Mouse (Mus musculus) heart, embryonic 10.5 days (tissue): ENCODE results near the gene Man2a2. TPM values are rescaled to one million over a fixed set of nuclear protein-coding genes. Genes with fewer than 3 reads are reported as not detected.
A peak's percentile ranks its signal among the peaks of the same experiment; 100 is the strongest.

Experiments
- DNase-seq: peaks from one replicate; pipeline ENCODE4 v3.0.0-alpha.2; 2017; ENCODE audit warnings: low spot score
- H3K27ac ChIP-seq: fragments of 300-500 bp; sonication (generic); 2 replicates; pipeline ENCODE4 v1.5.1; 2016; ENCODE audit warnings: mild to moderate bottlenecking
- H3K27me3 ChIP-seq: fragments of 300-500 bp; sonication (generic); 2 replicates; pipeline ENCODE4 v1.6.1; 2016; ENCODE audit warnings: mild to moderate bottlenecking; ENCODE audit not compliant: poor library complexity, insufficient read depth, severe bottlenecking
- H3K36me3 ChIP-seq: fragments of 300-500 bp; sonication (generic); 2 replicates; pipeline ENCODE4 v1.6.1; 2016; ENCODE audit warnings: mild to moderate bottlenecking, moderate library complexity
- H3K4me1 ChIP-seq: fragments of 300-500 bp; sonication (generic); 2 replicates; pipeline ENCODE4 v1.6.1; 2016; ENCODE audit warnings: mild to moderate bottlenecking
- H3K4me3 ChIP-seq: fragments of 300-500 bp; sonication (generic); 2 replicates; pipeline ENCODE4 v1.5.1; 2016; ENCODE audit warnings: mild to moderate bottlenecking, moderate library complexity
- H3K9me3 ChIP-seq: fragments of 300-500 bp; sonication (generic); 2 replicates; pipeline ENCODE4 v1.6.1; 2016; ENCODE audit warnings: mild to moderate bottlenecking, moderate library complexity
- WGBS: fragments of 180-500 bp; shearing (Covaris S2); methylation state at CpG from one replicate; pipeline ENCODE4 v1.1.7; 2016; 5-methylcytosine and 5-hydroxymethylcytosine counted together
- polyA plus RNA-seq: library from polyadenylated mRNA; unstranded; fragments of >200 nt; fragmentation: Nextera tagmentation; extraction: Ambion mirVana; gene quantifications from 2 replicates; pipeline ENCODE4 v1.2.1, GENCODE M21; 2016

Gene Man2a2
- polyA plus RNA-seq: 20.0 and 20.9 TPM in 2 replicates

DNA sequence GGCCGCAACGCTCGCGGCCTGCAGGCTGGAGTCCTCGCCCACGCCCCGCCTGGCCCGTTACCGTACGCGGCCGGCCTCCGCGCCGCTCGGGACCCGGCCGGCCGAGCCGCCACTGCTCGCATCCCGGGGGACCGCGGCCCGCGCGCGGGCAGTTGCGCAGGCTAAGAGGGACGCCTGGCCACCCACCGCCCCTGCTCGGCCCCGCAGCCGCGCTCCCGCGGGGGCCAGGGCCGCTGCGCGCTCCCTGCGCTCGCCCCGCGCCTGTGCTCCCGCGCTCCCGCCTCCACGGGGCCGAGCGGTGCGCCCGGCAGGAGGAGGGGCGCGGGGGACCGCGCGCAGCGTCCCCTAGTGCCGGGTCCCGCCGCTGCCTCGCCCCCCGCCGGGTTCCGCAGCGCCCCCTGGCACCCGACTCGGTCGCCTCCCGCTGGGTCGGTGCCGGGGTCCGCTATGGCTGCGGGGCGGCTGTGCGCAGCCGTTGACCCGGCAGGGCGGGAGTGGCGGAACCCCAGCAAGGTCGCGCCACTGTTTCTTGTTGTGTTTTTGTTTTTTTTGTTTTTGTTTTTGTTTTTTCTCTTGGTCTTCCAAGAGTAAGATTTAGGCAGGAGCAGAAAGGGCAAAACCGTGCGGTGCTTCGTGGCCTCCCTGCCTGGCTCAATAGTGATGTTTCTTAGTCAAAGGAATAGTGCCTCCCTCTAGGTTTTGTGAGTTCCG lies at the start of gene Man2a2:
Gene Man2a2, minus strand, starts transcription at position 335 of the 711 bp plus-strand sequence.
- H3K27ac ChIP-seq: peak within 1 kb of the TSS; percentile 95
- WGBS: under 1% methylated on average over 80 of the region's 86 CpGs
- peak within 1 kb of the TSS; percentile 96 for H3K4me3 ChIP-seq
- H3K27me3 ChIP-seq: 0 out of 2 replicates have a peak, but pooled peaks cover 4% of the 10 kb centered on the region
- H3K36me3 ChIP-seq: peaks cover 25% of the 10 kb centered on the region
- no peak for DNase-seq
- peaks cover 28% of the 10 kb centered on the region for H3K4me1 ChIP-seq
- H3K9me3 ChIP-seq: no peaks in the 10 kb centered on the region

- Histone ChIP-seq H3K4me1 (peaks cover 23% of the 10 kb centered on the region), H3K36me3 (no peaks in the 10 kb centered on the region), H3K27ac (no peak overlapping the region), H3K4me3 (no peak overlapping the region), H3K27me3 (no peaks in the 10 kb centered on the region), H3K9me3 (no peaks in the 10 kb centered on the region)
- no peak for DNase-seq
- 85% methylated on average over 4 of the region's 4 CpGs for WGBS
Observed at GRCm38 (mm10) chr7:80420586-80420985, 49.4 kb upstream of the Man2a2 start.

DNA sequence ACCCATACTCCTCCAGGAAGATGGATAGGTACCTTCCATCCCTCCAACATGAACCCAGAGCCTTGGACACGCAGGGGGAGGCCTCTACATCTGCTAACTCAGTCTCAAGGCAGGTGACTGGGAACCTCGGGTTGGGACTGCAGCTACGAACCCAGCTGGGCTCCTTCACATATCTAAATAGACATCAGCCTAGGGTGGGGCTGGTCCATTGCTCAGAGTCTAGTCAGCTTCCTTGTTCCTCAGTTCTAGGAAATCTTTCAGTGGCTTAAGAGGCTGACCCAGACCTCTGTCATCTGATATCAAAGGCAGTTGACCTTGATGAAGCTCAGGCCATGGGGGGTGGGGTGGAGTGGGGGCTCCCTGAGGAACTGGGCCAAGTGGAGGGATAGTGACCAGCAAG lies 48.1 kb upstream of the Man2a2 start:
- WGBS: 53% methylated on average over 3 of the region's 3 CpGs
- no peak for DNase-seq
- no peak overlapping the region for H3K4me3 ChIP-seq
- peaks cover 25% of the 10 kb centered on the region for H3K4me1 ChIP-seq
- H3K9me3 ChIP-seq: no peaks in the 10 kb centered on the region
- no peaks in the 10 kb centered on the region for H3K27me3 ChIP-seq
- no peaks in the 10 kb centered on the region for H3K36me3 ChIP-seq
- no peak overlapping the region for H3K27ac ChIP-seq

DNA sequence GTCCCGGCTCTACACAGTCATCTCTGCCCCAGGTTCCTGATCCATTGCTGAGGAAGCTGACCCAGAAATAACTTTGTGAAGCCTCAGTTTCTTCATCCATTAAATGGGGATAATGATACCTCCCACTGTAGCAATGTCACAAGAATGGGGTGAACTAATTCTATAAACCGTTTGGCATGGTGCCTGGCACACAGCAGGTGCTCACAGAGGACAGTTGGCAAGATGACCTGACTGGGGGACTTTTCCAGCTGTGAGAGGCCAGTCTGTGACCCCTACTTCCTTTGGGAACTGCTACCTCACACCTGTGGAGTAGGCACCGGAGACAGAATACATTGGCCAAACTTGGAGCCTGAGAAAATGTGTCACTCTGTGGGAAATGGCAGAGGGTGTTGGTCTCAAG lies 46.9 kb upstream of the Man2a2 start:
- peaks cover 30% of the 10 kb centered on the region for H3K4me1 ChIP-seq
- 84% methylated on average over 3 of the region's 3 CpGs for WGBS
- no peak overlapping the region for H3K27ac ChIP-seq

GRCm38 (mm10) chr7:80417601-80418000 lies 46.4 kb upstream of the Man2a2 start:
- no peak overlapping the region for H3K27ac ChIP-seq
- H3K4me1 ChIP-seq: peaks cover 26% of the 10 kb centered on the region
- H3K4me3 ChIP-seq: no peak overlapping the region
- H3K9me3 ChIP-seq: no peaks in the 10 kb centered on the region
- DNase-seq: no peak
- H3K36me3 ChIP-seq: no peaks in the 10 kb centered on the region
- H3K27me3 ChIP-seq: no peaks in the 10 kb centered on the region

More for the DNA sequence above, 46.9 kb upstream of the Man2a2 start:
- no peak for DNase-seq
- Histone ChIP-seq H3K9me3 (no peaks in the 10 kb centered on the region), H3K4me3 (no peak overlapping the region), H3K36me3 (no peaks in the 10 kb centered on the region), H3K27me3 (no peaks in the 10 kb centered on the region)

DNA sequence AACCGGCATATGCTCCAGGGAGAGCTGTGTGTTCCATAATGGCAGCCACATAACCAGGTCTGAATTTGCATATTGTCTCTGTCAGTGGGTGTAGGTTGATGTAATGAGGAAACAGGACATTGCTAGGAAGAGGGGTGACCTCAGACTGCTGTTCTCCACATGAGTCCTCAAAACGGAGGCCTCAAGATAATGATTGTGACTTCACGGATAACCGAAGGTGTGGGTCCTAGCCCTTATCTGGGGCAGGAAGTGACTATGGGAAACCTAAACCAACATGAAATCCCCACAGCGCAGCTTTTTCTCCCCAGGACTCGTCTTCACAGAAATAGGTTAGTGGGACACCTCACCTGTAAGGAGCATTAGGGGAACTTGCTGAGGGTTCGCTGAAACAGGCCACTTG lies 45.8 kb upstream of the Man2a2 start:
- DNase-seq: no peak
- Histone ChIP-seq H3K4me1 (peaks cover 24% of the 10 kb centered on the region), H3K36me3 (no peaks in the 10 kb centered on the region), H3K9me3 (no peaks in the 10 kb centered on the region), H3K4me3 (no peak overlapping the region), H3K27ac (no peak overlapping the region), H3K27me3 (no peaks in the 10 kb centered on the region)
- 67% methylated on average over 7 of the region's 7 CpGs for WGBS

DNA sequence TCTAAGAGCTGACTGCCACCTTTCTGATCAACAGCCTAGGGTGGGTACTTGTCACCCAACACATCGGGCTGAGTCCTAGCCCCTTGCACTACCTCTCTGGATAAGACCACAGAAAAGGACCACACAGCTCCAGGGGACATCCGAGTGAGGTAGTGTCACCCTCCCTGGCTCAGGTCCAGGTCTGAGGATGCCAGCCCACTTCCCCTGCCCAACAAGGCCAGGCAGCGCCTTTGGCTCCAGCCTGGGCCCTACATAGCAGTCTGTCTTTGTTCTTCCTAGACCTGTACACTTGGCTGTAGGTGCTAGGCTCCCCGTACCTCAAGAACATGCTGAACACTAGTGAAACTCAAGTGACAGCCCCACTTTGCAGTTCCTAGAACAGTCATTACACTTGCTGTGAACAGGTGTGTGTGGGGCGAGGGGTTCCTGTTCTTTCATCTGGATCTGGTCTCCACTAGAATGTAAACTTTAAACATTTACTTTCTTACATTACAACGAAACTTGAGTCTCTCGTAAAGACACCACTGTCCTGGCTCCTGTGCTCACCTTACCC lies 43.2 kb upstream of the Man2a2 start:
- H3K4me3 ChIP-seq: no peak overlapping the region
- no peaks in the 10 kb centered on the region for H3K9me3 ChIP-seq
- no peaks in the 10 kb centered on the region for H3K27me3 ChIP-seq
- H3K27ac ChIP-seq: no peak overlapping the region
- H3K36me3 ChIP-seq: no peaks in the 10 kb centered on the region
- no peak for DNase-seq
- peaks cover 29% of the 10 kb centered on the region for H3K4me1 ChIP-seq
- 80% methylated on average over 7 of the region's 7 CpGs for WGBS

- 83% methylated on average over 9 of the region's 9 CpGs for WGBS
- DNase-seq: no peak
- no peak overlapping the region for H3K27ac ChIP-seq
- H3K27me3 ChIP-seq: no peaks in the 10 kb centered on the region
- H3K4me1 ChIP-seq: peaks cover 27% of the 10 kb centered on the region
- no peak overlapping the region for H3K4me3 ChIP-seq
- H3K36me3 ChIP-seq: no peaks in the 10 kb centered on the region
- H3K9me3 ChIP-seq: no peaks in the 10 kb centered on the region
Observed at GRCm38 (mm10) chr7:80413512-80414302, 42.5 kb upstream of the Man2a2 start.

GRCm38 (mm10) chr7:80412781-80413180 lies 41.6 kb upstream of the Man2a2 start:
- no peak for DNase-seq
- Histone ChIP-seq H3K9me3 (no peaks in the 10 kb centered on the region), H3K36me3 (no peaks in the 10 kb centered on the region), H3K4me1 (peaks cover 24% of the 10 kb centered on the region), H3K27ac (no peak overlapping the region), H3K4me3 (no peak overlapping the region), H3K27me3 (no peaks in the 10 kb centered on the region)
- WGBS: 78% methylated on average over 5 of the region's 5 CpGs

GRCm38 (mm10) chr7:80412279-80412678 lies 41.1 kb upstream of the Man2a2 start:
- Histone ChIP-seq H3K4me1 (peaks cover 29% of the 10 kb centered on the region), H3K4me3 (no peak overlapping the region), H3K27me3 (no peaks in the 10 kb centered on the region), H3K9me3 (no peaks in the 10 kb centered on the region), H3K27ac (no peak overlapping the region), H3K36me3 (no peaks in the 10 kb centered on the region)
- 85% methylated on average over 10 of the region's 10 CpGs for WGBS
- DNase-seq: no peak

- H3K4me3 ChIP-seq: no peak overlapping the region
- H3K4me1 ChIP-seq: peaks cover 42% of the 10 kb centered on the region
- H3K27ac ChIP-seq: peak overlapping the region; percentile 48; the same call in 1 of the 2 replicates
- no peaks in the 10 kb centered on the region for H3K27me3 ChIP-seq
- H3K36me3 ChIP-seq: no peaks in the 10 kb centered on the region
- DNase-seq: no peak
- H3K9me3 ChIP-seq: no peaks in the 10 kb centered on the region
- 83% methylated on average over 9 of the region's 9 CpGs for WGBS
Observed at GRCm38 (mm10) chr7:80410380-80410779, 39.2 kb upstream of the Man2a2 start.

DNA sequence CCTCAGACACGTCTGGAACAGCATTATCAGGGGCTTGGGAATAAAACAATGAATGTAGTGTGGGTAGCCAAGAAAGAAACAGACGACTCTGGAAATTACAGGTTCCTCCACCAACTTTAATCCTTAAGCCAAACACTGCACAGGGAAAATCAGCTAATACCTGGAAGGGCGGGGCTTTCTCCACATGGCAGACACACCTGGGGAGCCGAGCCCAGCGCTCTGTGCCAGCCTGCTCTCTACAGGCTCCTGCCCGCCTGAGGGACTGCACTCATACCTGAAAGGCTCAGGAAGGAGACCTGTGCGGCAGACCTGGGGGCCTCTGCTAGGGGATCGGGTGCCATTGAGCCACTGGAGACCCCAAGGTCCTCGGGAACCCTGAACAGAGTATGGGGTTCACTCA lies 36.5 kb upstream of the Man2a2 start:
- no peak for DNase-seq
- 68% methylated on average over 9 of the region's 9 CpGs for WGBS
- Histone ChIP-seq H3K36me3 (no peaks in the 10 kb centered on the region), H3K4me1 (peaks cover 55% of the 10 kb centered on the region), H3K27me3 (no peaks in the 10 kb centered on the region), H3K9me3 (no peaks in the 10 kb centered on the region), H3K4me3 (no peak overlapping the region), H3K27ac (no peak overlapping the region)

- WGBS: 83% methylated on average over 3 of the region's 3 CpGs
Observed at GRCm38 (mm10) chr7:80406186-80406585, 35.0 kb upstream of the Man2a2 start.

More at GRCm38 (mm10) chr7:80406186-80406585, 35.0 kb upstream of the Man2a2 start:
- no peak for DNase-seq
- Histone ChIP-seq H3K4me1 (peaks cover 56% of the 10 kb centered on the region), H3K36me3 (no peaks in the 10 kb centered on the region), H3K4me3 (no peak overlapping the region), H3K27me3 (no peaks in the 10 kb centered on the region), H3K9me3 (no peaks in the 10 kb centered on the region), H3K27ac (no peak overlapping the region)
